In genomic region chr17:15704158-15704474, GRCm38 (mm10) we compare ENCODE assay signal across 8 mouse cellular contexts. TPM values are rescaled to one million over a fixed set of nuclear protein-coding genes. Genes with fewer than 3 reads are reported as not detected.
DNase-seq lines count a peak whose midpoint lies in the region; ATAC-seq and TF ChIP-seq lines count a peak whose summit lies in the region.

No protein-coding gene starts in this region.

- no peaks in the 10 kb centered on the region for H3K36me3 ChIP-seq in kidney, adult 2 months (ENCODE audit: control insufficient read depth, insufficient read depth, low read length)
- no peaks in the 10 kb centered on the region for H3K36me3 ChIP-seq in hindbrain, embryonic 11.5 days (ENCODE audit: control insufficient read depth, insufficient read depth, low read length)
- H3K36me3 ChIP-seq in midbrain, embryonic 11.5 days (ENCODE audit: control insufficient read depth, insufficient read depth, low read length): peaks cover 6% of the 10 kb centered on the region; the same call in 1 of the 2 replicates

- no peaks in the 10 kb centered on the region for H3K27me3 ChIP-seq in kidney, adult 2 months (replicated peaks; ENCODE audit: control insufficient read depth, insufficient read depth, low read length)
- no peaks in the 10 kb centered on the region for H3K27me3 ChIP-seq in hindbrain, embryonic 11.5 days (ENCODE audit: control insufficient read depth, insufficient read depth, low read length)
- no peaks in the 10 kb centered on the region for H3K27me3 ChIP-seq in midbrain, embryonic 11.5 days (ENCODE audit: control insufficient read depth, insufficient read depth, low read length)

- peak overlapping the region; percentile 92 for H3K9ac ChIP-seq in hindbrain, embryonic 11.5 days (ENCODE audit: low read depth, low read length)
- peak overlapping the region; percentile 97 for H3K9ac ChIP-seq in midbrain, embryonic 11.5 days (ENCODE audit: low read length)

- 3% methylated on average over 12 of the region's 12 CpGs for WGBS in kidney, adult 2 months
- 1% methylated on average over 12 of the region's 12 CpGs for WGBS in bone marrow, adult 2 months
- WGBS in hindbrain, embryonic 11.5 days: 6% methylated on average over 12 of the region's 12 CpGs
- 6% methylated on average over 12 of the region's 12 CpGs for WGBS in midbrain, embryonic 11.5 days

- H3K4me3 ChIP-seq in kidney, adult 2 months (ENCODE audit: insufficient read depth, low read depth, low read length): peak overlapping the region; percentile 69
- peak overlapping the region; percentile 90 for H3K4me3 ChIP-seq in bone marrow, adult 2 months (replicated peaks; ENCODE audit: control insufficient read depth, low read depth, low read length)
- peak overlapping the region; percentile 87 for H3K4me3 ChIP-seq in hindbrain, embryonic 11.5 days (ENCODE audit: low read depth, low read length)
- H3K4me3 ChIP-seq in midbrain, embryonic 11.5 days (ENCODE audit: low read depth, low read length): peak overlapping the region; percentile 95

- no peak for ATAC-seq in hindbrain, embryonic 11.5 days (ENCODE audit: low FRiP score)
- no peak for ATAC-seq in midbrain, embryonic 11.5 days (ENCODE audit: low FRiP score)

- DNase-seq in kidney, adult 2 months: no peak
- DNase-seq in kidney, postnatal 14 days: no peak
- DNase-seq in hindbrain, embryonic 11.5 days (ENCODE audit: low spot score): no peak
- no peak for DNase-seq in midbrain, embryonic 11.5 days (ENCODE audit: low spot score, missing footprints)
- DNase-seq in left cerebral cortex, adult 8-10 months (ENCODE audit: low spot score in 2 of 2): no peak
- no peak for DNase-seq in MN1 (ENCODE audit: low spot score)
- no peak for DNase-seq in frontal cortex, postnatal 14 days (ENCODE audit: low spot score in 2 of 2)

- TF ChIP-seq POLR2A in kidney, adult 2 months (IDR thresholded peaks at IDR 0.05; ENCODE audit: low read depth, low read length): no peak
- TF ChIP-seq POLR2A in bone marrow, adult 2 months (IDR thresholded peaks at IDR 0.05; ENCODE audit: borderline replicate concordance, control insufficient read depth, low read depth, low read length): no peak

- no peak for TF ChIP-seq CTCF in kidney, adult 2 months (conservative IDR thresholded peaks at IDR 0.05; ENCODE audit: insufficient read depth, insufficient read length, low read depth, low read length)
- TF ChIP-seq CTCF in bone marrow, adult 2 months (IDR thresholded peaks at IDR 0.05; ENCODE audit: control insufficient read depth, insufficient read depth, low read length): no peak

- no peaks in the 10 kb centered on the region for H3K9me3 ChIP-seq in hindbrain, embryonic 11.5 days (ENCODE audit: control insufficient read depth, low read length)
- no peaks in the 10 kb centered on the region for H3K9me3 ChIP-seq in midbrain, embryonic 11.5 days (ENCODE audit: control insufficient read depth, low read length)

- H3K4me1 ChIP-seq in kidney, adult 2 months (ENCODE audit: control insufficient read depth, insufficient read depth, low read length): peaks cover 2% of the 10 kb centered on the region; the same call in 1 of the 2 replicates
- H3K4me1 ChIP-seq in bone marrow, adult 2 months (ENCODE audit: control insufficient read depth, insufficient read depth, low read length): no peaks in the 10 kb centered on the region; the same call in 1 of the 2 replicates
- H3K4me1 ChIP-seq in hindbrain, embryonic 11.5 days (replicated peaks; ENCODE audit: control insufficient read depth, insufficient read depth, low read length): no peaks in the 10 kb centered on the region
- peaks cover 9% of the 10 kb centered on the region for H3K4me1 ChIP-seq in midbrain, embryonic 11.5 days (ENCODE audit: control insufficient read depth, insufficient read depth, low read length)

- H3K4me2 ChIP-seq in hindbrain, embryonic 11.5 days (replicated peaks; ENCODE audit: low read depth, low read length): peak overlapping the region; percentile 43
- peak overlapping the region; percentile 77 for H3K4me2 ChIP-seq in midbrain, embryonic 11.5 days

- H3K27ac ChIP-seq in kidney, adult 2 months (ENCODE audit: insufficient read depth, low read depth, low read length): peak overlapping the region; percentile 98
- H3K27ac ChIP-seq in bone marrow, adult 2 months (ENCODE audit: control insufficient read depth, insufficient read depth, low read depth, low read length, poor library complexity): peak overlapping the region; percentile 96
- peak overlapping the region; percentile 95 for H3K27ac ChIP-seq in hindbrain, embryonic 11.5 days (ENCODE audit: low read depth, low read length)
- H3K27ac ChIP-seq in midbrain, embryonic 11.5 days (ENCODE audit: low read depth, low read length): peak overlapping the region; percentile 92

RNA-seq across cellular contexts. Expression of gene Chd1, which starts 0.7 kb away (rescaled TPM):
- polyA plus RNA-seq in kidney, adult 2 months (2012; rRNA removed): 3.7 and 3.9 TPM in 2 replicates
- polyA plus RNA-seq in bone marrow, adult 2 months (2011; ENCODE audit: insufficient read depth, insufficient read length, low replicate concordance, missing spikeins): 14.8 and 23.0 TPM in 2 replicates
- polyA plus RNA-seq in hindbrain, embryonic 11.5 days (2014; fragmentation: Nextera tagmentation; extraction: Ambion mirVana): 41.2 and 54.7 TPM in 2 replicates
- 46.9 TPM in 2 replicates for polyA plus RNA-seq in midbrain, embryonic 11.5 days (2014; fragmentation: Nextera tagmentation; extraction: Ambion mirVana)
- 10 to 100 TPM; 20.2 to 29.2 (median 23.5) TPM for total RNA-seq in left cerebral cortex, adult 8-10 months (2022)
